22 mouse cellular contexts compared by ENCODE assay signal in the genomic region with DNA sequence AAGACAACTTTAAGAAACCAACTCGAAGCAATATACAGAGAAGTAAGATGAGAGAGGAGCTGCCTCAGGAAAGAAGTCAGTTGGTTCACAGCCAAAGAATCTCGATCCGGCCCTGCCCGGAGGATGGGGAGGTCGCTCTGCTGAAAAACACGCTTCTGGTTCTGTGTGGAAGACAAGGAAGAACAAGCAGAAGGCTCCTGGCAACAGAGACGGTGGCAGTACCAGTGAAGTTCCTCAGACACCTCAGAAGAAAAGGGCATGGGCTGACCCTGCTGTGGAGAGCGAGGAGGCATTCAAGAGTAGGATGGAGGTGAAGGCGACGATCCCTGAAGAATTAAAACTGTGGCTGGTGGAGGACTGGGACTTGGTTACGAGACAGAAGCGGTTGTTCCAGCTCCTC.
DNase-seq lines count a peak whose midpoint lies in the region; ATAC-seq lines count a peak whose summit lies in the region.
"Had no signal": no experiment of that assay in that cellular context is flagged by ENCODE, and none has a peak within 500 bp of the region (broad histone marks: within the 10 kb centered on the region; RNA-seq: fewer than 3 reads in every experiment).

No protein-coding gene starts in this region.

- H3K9me3 ChIP-seq in heart, embryonic 16.5 days (replicated peaks; ENCODE audit: control insufficient read depth, low read length): no peaks in the 10 kb centered on the region
- H3K9me3 ChIP-seq in forebrain, embryonic 12.5 days: no peaks in the 10 kb centered on the region
- H3K9me3 ChIP-seq: embryonic facial prominence, embryonic 10.5 days; hindbrain, embryonic 15.5 days; limb, embryonic 15.5 days had no signal

- no peak for ATAC-seq in heart, embryonic 16.5 days (replicated peaks; ENCODE audit: extremely low read depth, insufficient read depth, low FRiP score)
- ATAC-seq in forebrain, embryonic 12.5 days (ENCODE audit: low FRiP score): no peak
- ATAC-seq in megakaryocyte, adult 5-6 weeks (ENCODE audit: poor library complexity, severe bottlenecking): no peak
- ATAC-seq: liver, postnatal 0 days; midbrain, embryonic 16.5 days had no signal

- no peak overlapping the region for H3K4me2 ChIP-seq in heart, embryonic 16.5 days (ENCODE audit: low read depth, low read length)
- H3K4me2 ChIP-seq in forebrain, embryonic 12.5 days: no peak overlapping the region
- H3K4me2 ChIP-seq: hindbrain, embryonic 15.5 days; limb, embryonic 15.5 days had no signal

- peak overlapping the region; percentile 79 for H3K27ac ChIP-seq in brown adipose tissue, adult 24 weeks (replicated peaks; ENCODE audit: low read depth, low read length)
- H3K27ac ChIP-seq in heart, embryonic 16.5 days (ENCODE audit: low read length): peak overlapping the region; percentile 51; the same call in 1 of the 2 replicates
- H3K27ac ChIP-seq in forebrain, embryonic 12.5 days: no peak overlapping the region
- H3K27ac ChIP-seq: embryonic facial prominence, embryonic 10.5 days; hindbrain, embryonic 15.5 days; left cerebral cortex, adult 2 months; limb, embryonic 15.5 days had no signal

- H3K27me3 ChIP-seq in heart, embryonic 16.5 days (ENCODE audit: control insufficient read depth, insufficient read depth, low read length): no peaks in the 10 kb centered on the region
- no peaks in the 10 kb centered on the region for H3K27me3 ChIP-seq in forebrain, embryonic 12.5 days
- H3K27me3 ChIP-seq: hindbrain, embryonic 15.5 days; limb, embryonic 15.5 days; megakaryocyte, embryonic 14.5 days had no signal

- peak overlapping the region; percentile 36 for H3K4me3 ChIP-seq in brown adipose tissue, adult 24 weeks (ENCODE audit: insufficient read depth, low read depth, low read length)
- no peak overlapping the region for H3K4me3 ChIP-seq in heart, embryonic 16.5 days (ENCODE audit: low read length)
- H3K4me3 ChIP-seq in forebrain, embryonic 12.5 days (replicated peaks): no peak overlapping the region
- H3K4me3 ChIP-seq: embryonic facial prominence, embryonic 10.5 days; erythroblast, embryonic 14.5 days; hindbrain, embryonic 15.5 days; left cerebral cortex, adult 2 months; limb, embryonic 15.5 days; megakaryocyte, embryonic 14.5 days had no signal

- WGBS in heart, embryonic 16.5 days: 60% methylated on average over 12 of the region's 12 CpGs
- WGBS in forebrain, embryonic 12.5 days: 87% methylated on average over 12 of the region's 12 CpGs

- H3K36me3 ChIP-seq in heart, embryonic 16.5 days (ENCODE audit: control insufficient read depth, insufficient read depth): no peaks in the 10 kb centered on the region
- no peaks in the 10 kb centered on the region for H3K36me3 ChIP-seq in forebrain, embryonic 12.5 days (replicated peaks)
- H3K36me3 ChIP-seq: embryonic facial prominence, embryonic 10.5 days; hindbrain, embryonic 15.5 days; limb, embryonic 15.5 days had no signal

- no peak overlapping the region for H3K9ac ChIP-seq in heart, embryonic 16.5 days (ENCODE audit: low read length)
- H3K9ac ChIP-seq in forebrain, embryonic 12.5 days: no peak overlapping the region
- H3K9ac ChIP-seq: hindbrain, embryonic 15.5 days; limb, embryonic 15.5 days; liver, postnatal 0 days had no signal

- H3K4me1 ChIP-seq in brown adipose tissue, adult 24 weeks (ENCODE audit: control insufficient read depth, insufficient read depth, insufficient read length, low read length): peaks cover 2% of the 10 kb centered on the region; the same call in 1 of the 2 replicates
- 0 out of 2 replicates have a peak, but pooled peaks cover 2% of the 10 kb centered on the region for H3K4me1 ChIP-seq in heart, embryonic 16.5 days (ENCODE audit: control insufficient read depth, insufficient read depth, low read length)
- H3K4me1 ChIP-seq in forebrain, embryonic 12.5 days: peaks cover 4% of the 10 kb centered on the region; the same call in 1 of the 2 replicates
- H3K4me1 ChIP-seq: embryonic facial prominence, embryonic 10.5 days; hindbrain, embryonic 15.5 days; limb, embryonic 15.5 days had no signal

- intact Hi-C loops in left cerebral cortex, postnatal 4 days (cut with DNase I): no loop called here

- peak; percentile 31 for DNase-seq in gastrocnemius, adult 18-20 months (ENCODE audit: low spot score)
- no peak for DNase-seq in gastrocnemius, adult 8-10 months (ENCODE audit: low spot score in 2 of 2)
- peak; percentile 5 for DNase-seq in left cerebral cortex, postnatal 4 days
- DNase-seq in left cerebral cortex, adult 8-10 months (ENCODE audit: low spot score in 2 of 2): no peak
- DNase-seq: adrenal gland, adult 2 months; B cell, adult 2 months; cerebellum, adult 8-10 months; kidney, adult 11 months; liver, postnatal 0 days; right cerebral cortex, postnatal 25 days; thymus, postnatal 4 days had no signal

Comparison
In these comparisons a context has a peak if more than half of its experiments do, and no peak if none do; other contexts are left out.
1. DNase-seq: peak in gastrocnemius, adult 18-20 months (single experiment) and left cerebral cortex, postnatal 4 days (single experiment); none in gastrocnemius, adult 8-10 months (0 of 2) and left cerebral cortex, adult 8-10 months (0 of 2).